Mouse (Mus musculus) limb, embryonic 14.5 days (tissue): ENCODE data around the gene Cdh4. TPM values are rescaled to one million over a fixed set of nuclear protein-coding genes. Genes with fewer than 3 reads are reported as not detected.
A peak's percentile ranks its signal among the peaks of the same experiment; 100 is the strongest.

Source experiments
- ATAC-seq: fragments of 200-750 bp; cut with Nextera tagmentation; 2 replicates; pipeline ENCODE4 v1.8.0; 2017; ENCODE audit warnings: low read depth, moderate number of reproducible peaks, moderate TSS enrichment; ENCODE audit not compliant: low FRiP score
- DNase-seq: peaks from one replicate; pipeline ENCODE4 v3.0.0-alpha.2; 2015; ENCODE audit warnings: low spot score
- H3K27ac ChIP-seq: fragments of 300-500 bp; sonication (generic); replicated peaks from 2 replicates; pipeline ENCODE4 v1.5.1; 2014; ENCODE audit warnings: low read depth, mild to moderate bottlenecking, low read length, moderate library complexity, mixed read lengths
- H3K27me3 ChIP-seq: fragments of 300-500 bp; sonication (generic); 2 replicates; pipeline ENCODE4 v1.6.1; 2014; ENCODE audit warnings: low read length, mixed read lengths; ENCODE audit not compliant: control insufficient read depth, insufficient read depth
- H3K36me3 ChIP-seq: fragments of 300-500 bp; sonication (generic); 2 replicates; pipeline ENCODE4 v1.6.1; 2014; ENCODE audit warnings: mild to moderate bottlenecking, low read length, moderate library complexity, mixed read lengths; ENCODE audit not compliant: control insufficient read depth, insufficient read depth
- H3K4me1 ChIP-seq: fragments of 300-500 bp; sonication (generic); 2 replicates; pipeline ENCODE4 v1.6.1; 2014; ENCODE audit warnings: antibody characterized with exemption, low read length, mixed read lengths; ENCODE audit not compliant: control insufficient read depth, insufficient read depth
- H3K4me2 ChIP-seq: fragments of 300-500 bp; sonication (generic); replicated peaks from 2 replicates; pipeline ENCODE4 v1.6.1; 2014; ENCODE audit warnings: low read depth, mild to moderate bottlenecking, low read length, moderate library complexity; ENCODE audit not compliant: severe bottlenecking
- H3K4me3 ChIP-seq: fragments of 300-500 bp; sonication (generic); replicated peaks from 2 replicates; pipeline ENCODE4 v1.5.1; 2014; ENCODE audit warnings: low read length
- H3K9ac ChIP-seq: fragments of 300-500 bp; sonication (generic); 2 replicates; pipeline ENCODE4 v1.6.1; 2014; ENCODE audit warnings: mild to moderate bottlenecking, low read depth, low read length, moderate library complexity; ENCODE audit not compliant: severe bottlenecking
- H3K9me3 ChIP-seq: fragments of 300-500 bp; sonication (generic); 2 replicates; pipeline ENCODE4 v1.6.1; 2016; ENCODE audit warnings: low read length; ENCODE audit not compliant: control insufficient read depth
- POLR2A ChIP-seq: fragments of 200-500 bp; IDR thresholded peaks from 2 replicates; pipeline ENCODE4 v1.8.0; 2012; ENCODE audit warnings: inconsistent platforms, mild to moderate bottlenecking, moderate library complexity, borderline replicate concordance; ENCODE audit not compliant: insufficient read depth, insufficient read length; ENCODE audit errors: extremely low read depth
- WGBS: fragments of 180-500 bp; shearing (Covaris S2); extraction: QIAGEN DNeasy Blood & Tissue Kit; methylation state at CpG from one replicate; pipeline ENCODE4 v1.1.7; 2014; 5-methylcytosine and 5-hydroxymethylcytosine counted together
- polyA plus RNA-seq, 2 experiments: library from polyadenylated mRNA; depleted of rRNA in 1 of 2; stranded (reverse) in 1 of 2; unstranded in 1 of 2; fragments of >200 nt; fragmentation: Nextera tagmentation in 1 of 2; extraction: Ambion mirVana in 1 of 2; gene quantifications; 2 replicates each; pipeline versions ENCODE4 v1.2.1 to v1.2.3; 2012 to 2014

Gene Cdh4
- polyA plus RNA-seq, 2 experiments, result 7.5 to 9.0 TPM

GRCm38 (mm10) chr2:179571175-179571769 is 129.0 kb downstream of the Cdh4 start:
- ATAC-seq (no peak), DNase-seq (no peak)
- H3K27me3 ChIP-seq, result no peaks in the 10 kb centered on the region
- no peaks in the 10 kb centered on the region for H3K9me3 ChIP-seq
- no peaks in the 10 kb centered on the region for H3K36me3 ChIP-seq
- H3K27ac ChIP-seq, result no peak overlapping the region
- H3K4me3 ChIP-seq, result no peak overlapping the region
- WGBS, result 36% methylated on average over 6 of the region's 6 CpGs
- peaks cover 13% of the 10 kb centered on the region for H3K4me1 ChIP-seq
- no peak overlapping the region for H3K4me2 ChIP-seq
- no peak overlapping the region for H3K9ac ChIP-seq
- no peak for TF ChIP-seq POLR2A

DNA sequence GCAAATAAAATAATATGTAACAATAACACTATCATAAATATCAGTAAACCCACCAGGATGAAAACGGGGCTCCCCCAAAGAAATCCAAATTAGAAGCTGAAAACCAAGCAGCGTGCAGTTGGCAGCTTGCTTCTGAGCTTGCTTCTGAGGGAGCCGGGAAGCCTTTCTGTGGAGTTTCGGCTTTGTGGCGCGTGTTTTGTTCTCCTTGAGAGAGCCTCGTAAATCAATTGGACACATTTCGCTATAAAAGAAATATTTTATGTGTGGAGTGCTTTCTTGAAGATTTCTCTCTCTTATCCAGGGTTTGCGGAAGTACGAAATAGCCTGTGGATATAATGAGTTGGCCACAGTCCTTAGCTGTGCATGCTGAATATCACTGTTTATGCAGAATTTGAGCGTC is 131.1 kb downstream of the Cdh4 start:
- ATAC-seq, result no peak; the same call in 1 of the 2 replicates
- Histone ChIP-seq H3K4me2 (no peak overlapping the region), H3K4me1 (peaks cover 13% of the 10 kb centered on the region), H3K9ac (no peak overlapping the region), H3K9me3 (no peaks in the 10 kb centered on the region), H3K4me3 (no peak overlapping the region), H3K27me3 (no peaks in the 10 kb centered on the region), H3K36me3 (no peaks in the 10 kb centered on the region), H3K27ac (no peak overlapping the region)
- peak; percentile 18 for DNase-seq
- TF ChIP-seq POLR2A, result no peak
- WGBS, result 46% methylated on average over 11 of the region's 11 CpGs

GRCm38 (mm10) chr2:179573786-179574185 is 131.6 kb downstream of the Cdh4 start:
- no peaks in the 10 kb centered on the region for H3K27me3 ChIP-seq
- H3K27ac ChIP-seq, result no peak overlapping the region
- TF ChIP-seq POLR2A, result no peak
- H3K36me3 ChIP-seq, result no peaks in the 10 kb centered on the region
- no peak for DNase-seq
- no peak overlapping the region for H3K9ac ChIP-seq
- ATAC-seq, result no peak
- peaks cover 13% of the 10 kb centered on the region for H3K4me1 ChIP-seq
- H3K4me2 ChIP-seq, result no peak overlapping the region
- 53% methylated on average over 6 of the region's 6 CpGs for WGBS
- H3K4me3 ChIP-seq, result no peak overlapping the region
- H3K9me3 ChIP-seq, result no peaks in the 10 kb centered on the region

- no peak overlapping the region for H3K9ac ChIP-seq
- H3K4me3 ChIP-seq, result no peak overlapping the region
- TF ChIP-seq POLR2A, result no peak
- DNase-seq, result no peak
- no peaks in the 10 kb centered on the region for H3K9me3 ChIP-seq
- ATAC-seq, result no peak
- H3K4me2 ChIP-seq, result no peak overlapping the region
- 87% methylated on average over 7 of the region's 7 CpGs for WGBS
- H3K36me3 ChIP-seq, result no peaks in the 10 kb centered on the region
- no peak overlapping the region for H3K27ac ChIP-seq
- H3K27me3 ChIP-seq, result no peaks in the 10 kb centered on the region
- peaks cover 4% of the 10 kb centered on the region for H3K4me1 ChIP-seq
Observed at GRCm38 (mm10) chr2:179575585-179575984, 133.4 kb downstream of the Cdh4 start.

- Histone ChIP-seq H3K4me1 (peaks cover 4% of the 10 kb centered on the region), H3K4me2 (no peak overlapping the region), H3K9ac (no peak overlapping the region), H3K4me3 (no peak overlapping the region), H3K36me3 (no peaks in the 10 kb centered on the region), H3K9me3 (no peaks in the 10 kb centered on the region), H3K27ac (no peak overlapping the region), H3K27me3 (no peaks in the 10 kb centered on the region)
- DNase-seq (no peak), ATAC-seq (no peak)
- TF ChIP-seq POLR2A, result no peak
- 73% methylated on average over 1 of the region's 1 CpGs for WGBS
Observed at GRCm38 (mm10) chr2:179576221-179576620, 134.0 kb downstream of the Cdh4 start.
